Mouse (Mus musculus): Measurements from ENCODE around the gene Mroh7. TPM values are rescaled to one million over a fixed set of nuclear protein-coding genes. Genes with fewer than 3 reads are reported as not detected.

Mroh7 gene
- polyA plus RNA-seq, 1 experiment = 17.2 TPM

DNA sequence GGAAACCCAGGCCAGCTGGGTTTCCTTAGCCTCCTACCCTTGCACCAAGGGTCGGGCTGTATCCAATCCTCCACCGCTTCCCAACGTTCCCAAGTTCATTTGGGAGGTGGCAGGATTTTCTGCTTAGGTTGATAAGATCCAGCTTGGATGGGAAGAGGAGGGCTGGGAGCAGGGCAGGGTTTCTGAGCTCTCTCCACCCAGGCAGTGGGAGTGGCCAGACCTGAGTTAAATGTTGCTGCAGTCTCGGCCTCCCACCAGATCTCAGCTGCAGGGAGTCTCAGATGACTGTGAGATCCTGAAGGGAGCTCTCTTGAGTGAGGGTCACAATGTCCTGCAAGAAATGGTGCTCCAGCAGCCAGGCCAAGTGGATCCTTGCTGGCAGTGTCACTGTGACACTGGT lies 2.9 kb upstream of the Mroh7 start, which contains the start of gene Fam151a:
TSS of gene Fam151a (plus strand) at position 254 of the 400 bp plus-strand sequence.
- Histone ChIP-seq H3K27ac (ENCODE audit: insufficient read depth, low read depth, low read length) (peak within 1 kb of the TSS; percentile 63), H3K4me3 (ENCODE audit: low read depth, low read length) (peak within 1 kb of the TSS; percentile 36)

DNA sequence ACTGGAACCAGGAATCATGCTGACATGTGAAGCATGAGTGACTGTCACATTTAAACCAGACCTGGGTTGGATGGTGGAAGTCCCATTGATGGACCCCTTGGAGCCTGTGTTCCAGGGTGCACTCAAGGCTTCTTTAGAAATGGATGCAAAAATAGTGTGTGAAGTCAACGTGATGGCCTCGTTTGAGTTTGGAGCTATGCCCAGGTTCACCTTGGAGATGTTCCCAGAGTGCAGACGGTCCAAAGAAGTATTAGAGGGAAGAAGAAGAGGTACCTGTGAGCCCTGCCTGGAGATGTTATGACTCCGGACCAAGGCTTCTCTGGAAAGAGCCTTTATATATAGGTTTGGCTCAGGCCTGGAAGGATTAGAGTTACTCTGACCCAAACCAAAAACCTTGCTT lies 10.1 kb downstream of the Mroh7 start:
- Histone ChIP-seq H3K27ac (ENCODE audit: insufficient read depth, low read depth, low read length) (no peak overlapping the region), H3K36me3 (ENCODE audit: control insufficient read depth, insufficient read depth, low read length) (no peaks in the 10 kb centered on the region), H3K4me1 (ENCODE audit: control insufficient read depth, insufficient read depth, insufficient read length, low read length) (no peaks in the 10 kb centered on the region), H3K4me3 (ENCODE audit: low read depth, low read length) (no peak overlapping the region), H3K27me3 (ENCODE audit: control insufficient read depth, insufficient read depth, low read length) (no peaks in the 10 kb centered on the region; the same call in 1 of the 2 replicates)
- WGBS = 38% methylated on average over 4 of the region's 4 CpGs
- no peak for TF ChIP-seq POLR2A (IDR thresholded peaks at IDR 0.05; ENCODE audit: low read depth, low read length)
- no peak for TF ChIP-seq CTCF (IDR thresholded peaks at IDR 0.05; ENCODE audit: extremely low read depth, insufficient read length, insufficient replicate concordance, low read depth, low read length)

More for the DNA sequence above, 2.9 kb upstream of the Mroh7 start, which contains the start of gene Fam151a:
- 30% methylated on average over 4 of the region's 4 CpGs for WGBS
- peaks cover 28% of the 10 kb centered on the region for H3K4me1 ChIP-seq (ENCODE audit: control insufficient read depth, insufficient read depth, insufficient read length, low read length)
- H3K36me3 ChIP-seq (ENCODE audit: control insufficient read depth, insufficient read depth, low read length) = no peaks in the 10 kb centered on the region
- H3K27me3 ChIP-seq (ENCODE audit: control insufficient read depth, insufficient read depth, low read length) = no peaks in the 10 kb centered on the region
- TF ChIP-seq POLR2A (IDR thresholded peaks at IDR 0.05; ENCODE audit: low read depth, low read length) (no peak), CTCF (IDR thresholded peaks at IDR 0.05; ENCODE audit: extremely low read depth, insufficient read length, insufficient replicate concordance, low read depth, low read length) (no peak)

GRCm38 (mm10) chr4:106713622-106714021 lies 17.1 kb downstream of the Mroh7 start:
- Histone ChIP-seq H3K4me3 (ENCODE audit: low read depth, low read length) (no peak overlapping the region), H3K27ac (ENCODE audit: insufficient read depth, low read depth, low read length) (no peak overlapping the region), H3K4me1 (ENCODE audit: control insufficient read depth, insufficient read depth, insufficient read length, low read length) (no peaks in the 10 kb centered on the region), H3K36me3 (ENCODE audit: control insufficient read depth, insufficient read depth, low read length) (no peaks in the 10 kb centered on the region), H3K27me3 (ENCODE audit: control insufficient read depth, insufficient read depth, low read length) (no peaks in the 10 kb centered on the region; the same call in 1 of the 2 replicates)
- 86% methylated on average over 6 of the region's 6 CpGs for WGBS
- TF ChIP-seq POLR2A (IDR thresholded peaks at IDR 0.05; ENCODE audit: low read depth, low read length) (no peak), CTCF (IDR thresholded peaks at IDR 0.05; ENCODE audit: extremely low read depth, insufficient read length, insufficient replicate concordance, low read depth, low read length) (no peak)

GRCm38 (mm10) chr4:106708408-106708807 lies 22.3 kb downstream of the Mroh7 start:
- Histone ChIP-seq H3K4me1 (ENCODE audit: control insufficient read depth, insufficient read depth, insufficient read length, low read length) (peaks cover 6% of the 10 kb centered on the region), H3K27ac (ENCODE audit: insufficient read depth, low read depth, low read length) (0 out of 2 replicates have a peak overlapping the region, but pooled peaks have one; percentile 43), H3K36me3 (ENCODE audit: control insufficient read depth, insufficient read depth, low read length) (no peaks in the 10 kb centered on the region), H3K27me3 (ENCODE audit: control insufficient read depth, insufficient read depth, low read length) (no peaks in the 10 kb centered on the region), H3K4me3 (ENCODE audit: low read depth, low read length) (no peak overlapping the region)
- WGBS = 1% methylated on average over 8 of the region's 8 CpGs
- TF ChIP-seq CTCF (IDR thresholded peaks at IDR 0.05; ENCODE audit: extremely low read depth, insufficient read length, insufficient replicate concordance, low read depth, low read length) (peak; percentile 87; the same call in 1 of the 2 replicates), POLR2A (IDR thresholded peaks at IDR 0.05; ENCODE audit: low read depth, low read length) (no peak)

- Histone ChIP-seq H3K27me3 (ENCODE audit: control insufficient read depth, insufficient read depth, low read length) (no peaks in the 10 kb centered on the region), H3K4me1 (ENCODE audit: control insufficient read depth, insufficient read depth, insufficient read length, low read length) (peaks cover 6% of the 10 kb centered on the region), H3K36me3 (ENCODE audit: control insufficient read depth, insufficient read depth, low read length) (no peaks in the 10 kb centered on the region), H3K27ac (ENCODE audit: insufficient read depth, low read depth, low read length) (peak overlapping the region; percentile 43; the same call in 1 of the 2 replicates), H3K4me3 (ENCODE audit: low read depth, low read length) (no peak overlapping the region)
- WGBS = 10% methylated on average over 5 of the region's 5 CpGs
- TF ChIP-seq POLR2A (IDR thresholded peaks at IDR 0.05; ENCODE audit: low read depth, low read length) (no peak), CTCF (IDR thresholded peaks at IDR 0.05; ENCODE audit: extremely low read depth, insufficient read length, insufficient replicate concordance, low read depth, low read length) (no peak)
Observed at GRCm38 (mm10) chr4:106707957-106708356, 22.8 kb downstream of the Mroh7 start.

GRCm38 (mm10) chr4:106705096-106705665 lies 25.5 kb downstream of the Mroh7 start:
- Histone ChIP-seq H3K27me3 (ENCODE audit: control insufficient read depth, insufficient read depth, low read length) (no peaks in the 10 kb centered on the region), H3K27ac (ENCODE audit: insufficient read depth, low read depth, low read length) (no peak overlapping the region), H3K4me1 (ENCODE audit: control insufficient read depth, insufficient read depth, insufficient read length, low read length) (peaks cover 12% of the 10 kb centered on the region), H3K4me3 (ENCODE audit: low read depth, low read length) (no peak overlapping the region), H3K36me3 (ENCODE audit: control insufficient read depth, insufficient read depth, low read length) (no peaks in the 10 kb centered on the region)
- no peak for TF ChIP-seq CTCF (IDR thresholded peaks at IDR 0.05; ENCODE audit: extremely low read depth, insufficient read length, insufficient replicate concordance, low read depth, low read length)
- no peak for TF ChIP-seq POLR2A (IDR thresholded peaks at IDR 0.05; ENCODE audit: low read depth, low read length)
- 56% methylated on average over 8 of the region's 8 CpGs for WGBS

GRCm38 (mm10) chr4:106704416-106704815 lies 26.3 kb downstream of the Mroh7 start:
- TF ChIP-seq CTCF (IDR thresholded peaks at IDR 0.05; ENCODE audit: extremely low read depth, insufficient read length, insufficient replicate concordance, low read depth, low read length) (no peak), POLR2A (IDR thresholded peaks at IDR 0.05; ENCODE audit: low read depth, low read length) (no peak)
- 70% methylated on average over 11 of the region's 11 CpGs for WGBS

More at GRCm38 (mm10) chr4:106704416-106704815, 26.3 kb downstream of the Mroh7 start:
- Histone ChIP-seq H3K27me3 (ENCODE audit: control insufficient read depth, insufficient read depth, low read length) (no peaks in the 10 kb centered on the region), H3K4me1 (ENCODE audit: control insufficient read depth, insufficient read depth, insufficient read length, low read length) (peaks cover 14% of the 10 kb centered on the region), H3K36me3 (ENCODE audit: control insufficient read depth, insufficient read depth, low read length) (no peaks in the 10 kb centered on the region), H3K27ac (ENCODE audit: insufficient read depth, low read depth, low read length) (no peak overlapping the region), H3K4me3 (ENCODE audit: low read depth, low read length) (no peak overlapping the region)
